Mouse (Mus musculus) CH12.LX (cell line): ENCODE results near the gene Hspb11. TPM values are rescaled to one million over a fixed set of nuclear protein-coding genes. Genes with fewer than 3 reads are reported as not detected.

Experiments
- DNase-seq: peaks from one replicate; pipeline ENCODE4 v3.0.0-alpha.2; 2013; ENCODE audit errors: extremely low read depth
- H3K27ac ChIP-seq: 2 replicates; pipeline ENCODE4 v1.5.1; 2012; ENCODE audit warnings: low read depth, mild to moderate bottlenecking, control low read depth, moderate library complexity; ENCODE audit not compliant: insufficient read depth
- H3K27me3 ChIP-seq: replicated peaks from 2 replicates; pipeline ENCODE3; 2012; ENCODE audit warnings: inconsistent platforms
- H3K36me3 ChIP-seq, 2 experiments: replicated peaks in 1 of 2; 2 replicates each; pipeline versions ENCODE3 to v1.6.1; 2012; ENCODE audit warnings: inconsistent platforms in 1 of 2, low read length in 1 of 2, mild to moderate bottlenecking in 1 of 2, mixed read lengths in 1 of 2, moderate library complexity in 1 of 2; ENCODE audit not compliant: control insufficient read depth in 1 of 2, insufficient read depth in 1 of 2
- H3K4me1 ChIP-seq, 2 experiments: 2 replicates each; pipeline ENCODE4 v1.6.1; 2012; ENCODE audit warnings: inconsistent platforms in 1 of 2, moderate library complexity in 1 of 2; ENCODE audit not compliant: insufficient read depth in 2 of 2, control insufficient read depth in 1 of 2
- H3K4me2 ChIP-seq: 2 replicates; pipeline ENCODE4 v1.6.1; 2012; ENCODE audit warnings: low read depth, mild to moderate bottlenecking, control low read depth; ENCODE audit not compliant: poor library complexity, insufficient read depth, severe bottlenecking
- H3K4me3 ChIP-seq, 3 experiments: fragments of 150-350 bp in 1 of 3; sonication (generic) in 1 of 3; replicated peaks in 1 of 3; 2 replicates each; pipeline versions ENCODE3 to v1.5.1; 2011 to 2012; ENCODE audit warnings: low read depth in 2 of 3, low read length in 2 of 3, mild to moderate bottlenecking in 2 of 3, moderate library complexity in 2 of 3, control low read depth in 1 of 3, improper control_type of control experiment in 1 of 3, inconsistent platforms in 1 of 3, mixed read lengths in 1 of 3; ENCODE audit not compliant: poor library complexity in 1 of 3
- H3K79me2 ChIP-seq: replicated peaks from 2 replicates; pipeline ENCODE4 v1.6.1; 2012; ENCODE audit warnings: mild to moderate bottlenecking, moderate library complexity; ENCODE audit not compliant: control insufficient read depth, poor library complexity, insufficient read depth, severe bottlenecking; ENCODE audit errors: extremely low read depth
- H3K9ac ChIP-seq: 2 replicates; pipeline ENCODE4 v1.6.1; 2012; ENCODE audit warnings: low read depth, mild to moderate bottlenecking, control low read depth, moderate library complexity; ENCODE audit not compliant: insufficient read depth
- H3K9me3 ChIP-seq: replicated peaks from 2 replicates; pipeline ENCODE3; 2012; ENCODE audit warnings: low read length, inconsistent platforms, mixed read lengths
- BHLHE40 ChIP-seq: IDR thresholded peaks from 2 replicates; pipeline ENCODE4 v1.6.1; 2011; ENCODE audit warnings: mild to moderate bottlenecking, low read depth, low read length, improper control_type of control experiment
- CHD1 ChIP-seq: IDR thresholded peaks from 2 replicates; pipeline ENCODE4 v1.6.1; 2012; ENCODE audit warnings: low read depth, low read length, improper control_type of control experiment, inconsistent platforms
- CHD2 ChIP-seq: IDR thresholded peaks from 2 replicates; pipeline ENCODE4 v1.6.1; 2011; ENCODE audit warnings: low read length, improper control_type of control experiment
- CTCF ChIP-seq, 2 experiments: IDR thresholded peaks in 1 of 2; conservative IDR thresholded peaks in 1 of 2; 2 replicates each; pipeline ENCODE4 v1.5.1; 2011 to 2012; ENCODE audit warnings: low read depth in 2 of 2, low read length in 2 of 2, improper control_type of control experiment in 1 of 2, inconsistent platforms in 1 of 2, mild to moderate bottlenecking in 1 of 2, moderate library complexity in 1 of 2
- JUN ChIP-seq: IDR thresholded peaks from 2 replicates; pipeline ENCODE4 v1.6.1; 2011; ENCODE audit warnings: low read depth, mild to moderate bottlenecking, low read length, improper control_type of control experiment, moderate library complexity; ENCODE audit not compliant: insufficient read depth
- JUND ChIP-seq: conservative IDR thresholded peaks from 2 replicates; pipeline ENCODE4 v1.6.1; 2011; ENCODE audit warnings: low read depth, low read length, improper control_type of control experiment
- MAFK ChIP-seq: IDR thresholded peaks from 2 replicates; pipeline ENCODE4 v1.6.1; 2011; ENCODE audit warnings: low read length, improper control_type of control experiment; ENCODE audit not compliant: insufficient replicate concordance
- MAZ ChIP-seq: IDR thresholded peaks from 2 replicates; pipeline ENCODE4 v1.6.1; 2012; ENCODE audit warnings: low read depth, mild to moderate bottlenecking, inconsistent platforms, low read length, improper control_type of control experiment, moderate library complexity
- MEF2A ChIP-seq: IDR thresholded peaks from 2 replicates; pipeline ENCODE4 v1.6.1; 2014; ENCODE audit warnings: low read depth, mild to moderate bottlenecking, inconsistent platforms, low read length, improper control_type of control experiment, borderline replicate concordance
- MXI1 ChIP-seq: IDR thresholded peaks from 2 replicates; pipeline ENCODE4 v1.6.1; 2011; ENCODE audit warnings: mild to moderate bottlenecking, low read depth, low read length, improper control_type of control experiment
- NELFE ChIP-seq: IDR thresholded peaks from 2 replicates; pipeline ENCODE4 v1.6.1; 2011; ENCODE audit warnings: low read depth, low read length, improper control_type of control experiment
- NRF1 ChIP-seq: IDR thresholded peaks from 2 replicates; pipeline ENCODE4 v1.6.1; 2014; ENCODE audit warnings: low read depth, mild to moderate bottlenecking, inconsistent platforms, low read length, improper control_type of control experiment, moderate library complexity
- POLR2A ChIP-seq: IDR thresholded peaks from 2 replicates; pipeline ENCODE4 v1.6.1; 2011; ENCODE audit warnings: low read depth, mild to moderate bottlenecking, improper control_type of control experiment, low read length
- POLR2AphosphoS2 ChIP-seq: IDR thresholded peaks from 2 replicates; pipeline ENCODE4 v1.6.1; 2011; ENCODE audit warnings: low read depth, low read length, improper control_type of control experiment
- SMC3 ChIP-seq: IDR thresholded peaks from 2 replicates; pipeline ENCODE4 v1.6.1; 2011; ENCODE audit warnings: low read depth, low read length, improper control_type of control experiment
- TBP ChIP-seq: conservative IDR thresholded peaks from 2 replicates; pipeline ENCODE4 v1.6.1; 2011; ENCODE audit warnings: low read depth, low read length, improper control_type of control experiment
- TCF12 ChIP-seq: IDR thresholded peaks from 2 replicates; pipeline ENCODE4 v1.6.1; 2014; ENCODE audit warnings: low read depth, mild to moderate bottlenecking, inconsistent platforms, low read length, improper control_type of control experiment
- UBTF ChIP-seq: IDR thresholded peaks from 2 replicates; pipeline ENCODE4 v1.6.1; 2012; ENCODE audit warnings: low read depth, mild to moderate bottlenecking, inconsistent platforms, low read length, improper control_type of control experiment, moderate library complexity
- USF1 ChIP-seq: IDR thresholded peaks from 2 replicates; pipeline ENCODE4 v1.6.1; 2014; ENCODE audit warnings: low read depth, mild to moderate bottlenecking, inconsistent platforms, low read length, improper control_type of control experiment
- USF2 ChIP-seq: conservative IDR thresholded peaks from 2 replicates; pipeline ENCODE4 v1.6.1; 2011; ENCODE audit warnings: low read depth, low read length, improper control_type of control experiment
- ZC3H11A ChIP-seq: IDR thresholded peaks from 2 replicates; pipeline ENCODE4 v1.6.1; 2012; ENCODE audit warnings: low read depth, mild to moderate bottlenecking, inconsistent platforms, low read length, improper control_type of control experiment
- ZMIZ1 ChIP-seq: IDR thresholded peaks from 2 replicates; pipeline ENCODE4 v1.6.1; 2012; ENCODE audit warnings: low read depth, mild to moderate bottlenecking, inconsistent platforms, low read length, improper control_type of control experiment
- dilution Hi-C: fragments of 300-500 bp; cut with MboI; formaldehyde crosslinking; loops from 2 replicates; pipeline ENCODE4 v1.14.3; 2020; ENCODE audit warnings: low sequenced_read_pairs; ENCODE audit not compliant: extremely low pct_unique_long_range_greater_than_20kb, extremely low pct_ligation_motif_present
- in situ Hi-C: fragments of 300-500 bp; cut with MboI; formaldehyde crosslinking; loops from 3 replicates; pipeline ENCODE4 v1.14.3; 2019; ENCODE audit warnings: low sequenced_read_pairs, low pct_ligation_motif_present, low pct_unique_long_range_greater_than_20kb, mixed read lengths
- polyA plus RNA-seq: library from polyadenylated mRNA; unstranded; fragments of >175 nt; gene quantifications from 2 replicates; pipeline ENCODE4 v1.2.1, GENCODE M21; 2012; ENCODE audit warnings: low read depth; ENCODE audit not compliant: insufficient read length
- total RNA-seq, 2 experiments: library from RNA; depleted of rRNA; stranded (reverse); fragments of 300-350 nt in 1 of 2; fragments of >200 nt in 1 of 2; gene quantifications; 2 replicates each; pipeline ENCODE4 v1.2.3; 2012 to 2014

The Hspb11 gene
- total and polyA plus RNA-seq, 3 experiments: 19.7 to 46.3 (median 38.7) TPM

DNA sequence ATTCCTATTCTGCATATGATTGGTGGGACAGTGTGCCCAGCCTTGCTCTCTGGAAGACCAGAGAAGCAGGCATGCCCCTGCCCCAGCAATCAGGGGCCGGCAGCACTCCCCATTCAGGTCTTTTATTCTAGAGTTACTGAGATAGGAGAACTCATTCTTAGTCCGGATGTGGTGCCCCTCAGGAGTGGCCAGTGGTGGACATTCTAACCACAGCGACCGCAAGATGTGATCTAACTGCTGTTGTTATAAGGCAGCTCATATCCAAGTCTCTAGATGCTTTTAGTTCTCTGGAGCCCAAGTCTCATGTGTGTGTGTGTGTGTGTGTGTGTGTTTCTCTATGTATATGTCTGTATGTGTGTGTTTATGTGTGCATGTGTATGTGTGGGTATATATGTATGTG, 47.0 kb downstream of the Hspb11 start:
- dilution Hi-C loops (no loop called here), in situ Hi-C loops (no loop called here)
- Histone ChIP-seq H3K4me1 (peaks cover 6 to 40% of the 10 kb centered on the region in 2 experiments; a peak in 3 of 4 replicates), H3K79me2 (no peaks in the 10 kb centered on the region), H3K9me3 (no peaks in the 10 kb centered on the region), H3K27me3 (no peaks in the 10 kb centered on the region), H3K36me3 (no peaks in the 10 kb centered on the region), H3K9ac (no peak overlapping the region), H3K27ac (no peak overlapping the region), H3K4me2 (no peak overlapping the region), H3K4me3 (no peak overlapping the region)
- DNase-seq: no peak
- TF ChIP-seq ZMIZ1: no peak
- no peak for TF ChIP-seq NRF1
- TF ChIP-seq UBTF: no peak
- no peak for TF ChIP-seq CTCF (conservative IDR thresholded peaks at IDR 0.05 in 1 of 2, IDR thresholded peaks at IDR 0.05 in 1 of 2; ENCODE audit: low read depth in 2 of 2, low read length in 2 of 2)
- no peak for TF ChIP-seq NELFE
- TF ChIP-seq TBP: no peak
- TF ChIP-seq TCF12: no peak

GRCm38 (mm10) chr4:107300902-107301555, 47.6 kb downstream of the Hspb11 start:
- in situ Hi-C loops (no loop called here), dilution Hi-C loops (no loop called here)
- TF ChIP-seq NELFE: no peak
- TF ChIP-seq JUND: no peak
- no peak for TF ChIP-seq UBTF
- no peak for TF ChIP-seq CHD2
- no peak for TF ChIP-seq MAFK
- TF ChIP-seq NRF1: no peak
- TF ChIP-seq JUN: no peak
- no peak overlapping the region for H3K9ac ChIP-seq
- no peaks in the 10 kb centered on the region for H3K27me3 ChIP-seq
- H3K9me3 ChIP-seq: no peaks in the 10 kb centered on the region
- no peak for DNase-seq
- H3K27ac ChIP-seq: no peak overlapping the region
- no peak overlapping the region for H3K4me3 ChIP-seq
- H3K4me2 ChIP-seq: no peak overlapping the region
- no peaks in the 10 kb centered on the region for H3K36me3 ChIP-seq
- no peaks in the 10 kb centered on the region for H3K79me2 ChIP-seq
- H3K4me1 ChIP-seq: peaks cover 9 to 47% of the 10 kb centered on the region in 2 experiments; a peak in 3 of 4 replicates

GRCm38 (mm10) chr4:107302221-107302620, 48.8 kb downstream of the Hspb11 start:
- dilution Hi-C loops (no loop called here), in situ Hi-C loops (no loop called here)
- Histone ChIP-seq H3K9ac (no peak overlapping the region), H3K9me3 (no peaks in the 10 kb centered on the region), H3K27ac (no peak overlapping the region), H3K4me1 (peaks cover 15 to 55% of the 10 kb centered on the region in 2 experiments)
- no peak for DNase-seq
- TF ChIP-seq CHD1: no peak
- TF ChIP-seq BHLHE40: no peak
- no peak for TF ChIP-seq POLR2AphosphoS2
- TF ChIP-seq USF2: no peak
- TF ChIP-seq SMC3: no peak
- TF ChIP-seq JUN: no peak
- TF ChIP-seq POLR2A: no peak
- no peak for TF ChIP-seq MXI1
- TF ChIP-seq MAZ: no peak
- no peak for TF ChIP-seq MEF2A
- TF ChIP-seq USF1: no peak
- no peak for TF ChIP-seq ZC3H11A
- TF ChIP-seq, all 38 proteins: peak for 0
- H3K79me2 ChIP-seq: no peaks in the 10 kb centered on the region
- no peaks in the 10 kb centered on the region for H3K36me3 ChIP-seq
- no peak overlapping the region for H3K4me3 ChIP-seq
- H3K27me3 ChIP-seq: no peaks in the 10 kb centered on the region
- no peak overlapping the region for H3K4me2 ChIP-seq
